Mouse (Mus musculus) bone marrow macrophage, adult 2 months (primary cell): ENCODE measurements around the gene Ctbp1. TPM values are rescaled to one million over a fixed set of nuclear protein-coding genes. Genes with fewer than 3 reads are reported as not detected.
A peak's percentile ranks its signal among the peaks of the same experiment; 100 is the strongest.

Experiments
- H3K27ac ChIP-seq: 2 replicates; pipeline ENCODE4 v1.5.1; 2012; ENCODE audit warnings: low read depth, low read length; ENCODE audit not compliant: insufficient read depth
- H3K4me1 ChIP-seq: 2 replicates; pipeline ENCODE4 v1.6.1; 2012; ENCODE audit warnings: low read length; ENCODE audit not compliant: control insufficient read depth, insufficient read depth
- H3K4me3 ChIP-seq: 2 replicates; pipeline ENCODE4 v1.5.1; 2012; ENCODE audit warnings: mild to moderate bottlenecking, low read length, moderate library complexity; ENCODE audit not compliant: insufficient read depth
- CTCF ChIP-seq: IDR thresholded peaks from 2 replicates; pipeline ENCODE4 v1.5.1; 2012; ENCODE audit warnings: low read depth, mild to moderate bottlenecking, low read length, moderate library complexity
- POLR2A ChIP-seq: IDR thresholded peaks from 2 replicates; pipeline ENCODE4 v1.6.1; 2012; ENCODE audit warnings: mild to moderate bottlenecking, low read depth, low read length, borderline replicate concordance
- polyA plus RNA-seq: library from polyadenylated mRNA; stranded (reverse); fragments of >200 nt; gene quantifications from 2 replicates; pipeline ENCODE4 v1.2.4, GENCODE M21; 2012; ENCODE audit not compliant: missing spikeins, insufficient read depth, insufficient read length

Ctbp1 gene
- 97.8 and 104 TPM in 2 replicates for polyA plus RNA-seq

DNA sequence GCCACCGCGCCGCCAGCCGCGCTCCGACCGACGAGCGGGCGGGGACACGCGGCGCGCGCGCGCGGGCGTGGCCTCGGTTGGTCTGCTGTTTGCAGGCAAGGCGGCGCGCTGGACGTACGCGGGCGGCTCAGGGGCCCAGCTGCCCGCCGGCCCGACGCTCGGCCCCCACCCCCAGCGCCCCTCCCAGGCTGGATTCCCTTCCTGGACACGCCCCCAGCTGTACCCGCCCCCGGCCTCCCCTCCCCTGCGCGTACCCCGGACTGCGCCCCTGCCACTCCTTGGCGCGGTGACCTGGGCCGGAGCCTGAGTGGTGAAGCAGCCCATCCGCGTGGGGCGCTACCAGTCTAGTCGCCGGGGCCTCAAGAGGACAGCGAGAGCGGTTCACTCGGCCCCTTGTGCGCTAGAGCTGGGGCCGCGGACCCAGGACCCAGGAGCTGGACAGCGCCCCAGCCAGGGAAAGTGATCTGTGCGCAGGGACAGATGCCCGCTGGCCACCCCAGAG, at the start of gene Ctbp1:
Gene Ctbp1 (minus strand): TSS at position 42 of the 502 bp plus-strand sequence.
- no peak for TF ChIP-seq CTCF
- peak within 1 kb of the TSS; percentile 81 for H3K4me3 ChIP-seq
- H3K27ac ChIP-seq = peak within 1 kb of the TSS; percentile 85
- peaks cover 17% of the 10 kb centered on the region for H3K4me1 ChIP-seq

GRCm38 (mm10) chr5:33324491-33324890, 49.7 kb upstream of the Ctbp1 start:
- no peak for TF ChIP-seq POLR2A
- TF ChIP-seq CTCF = no peak
- no peak overlapping the region for H3K27ac ChIP-seq
- no peak overlapping the region for H3K4me3 ChIP-seq

DNA sequence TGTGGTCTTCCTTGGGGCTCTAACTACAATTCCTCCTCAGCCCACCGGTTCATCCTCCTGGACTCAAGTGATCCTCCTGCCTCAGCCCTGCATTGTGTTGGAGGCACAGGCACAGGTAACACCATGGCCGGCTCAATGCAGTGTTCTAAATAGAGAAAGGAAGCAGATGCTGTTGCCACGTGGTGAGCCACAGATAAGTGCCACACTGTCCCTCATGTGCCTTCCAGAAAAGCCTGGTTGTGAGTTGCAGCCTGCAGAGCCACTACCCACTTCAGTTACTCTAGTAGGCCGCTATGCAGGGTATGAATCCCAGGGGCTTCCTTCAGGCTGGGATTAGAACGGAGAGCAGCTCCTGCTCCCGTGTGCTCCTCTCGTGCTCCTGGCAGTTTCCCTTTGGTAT, 37.4 kb upstream of the Ctbp1 start:
- TF ChIP-seq POLR2A = no peak
- no peak overlapping the region for H3K4me3 ChIP-seq

More at GRCm38 (mm10) chr5:33324491-33324890, 49.7 kb upstream of the Ctbp1 start:
- no peaks in the 10 kb centered on the region for H3K4me1 ChIP-seq

GRCm38 (mm10) chr5:33310704-33311462, 36.1 kb upstream of the Ctbp1 start:
- TF ChIP-seq CTCF (no peak), POLR2A (no peak)
- H3K4me1 ChIP-seq = no peaks in the 10 kb centered on the region
- H3K4me3 ChIP-seq = no peak overlapping the region
- H3K27ac ChIP-seq = no peak overlapping the region

More for the DNA sequence above, 37.4 kb upstream of the Ctbp1 start:
- H3K4me1 ChIP-seq = no peaks in the 10 kb centered on the region
- no peak overlapping the region for H3K27ac ChIP-seq

DNA sequence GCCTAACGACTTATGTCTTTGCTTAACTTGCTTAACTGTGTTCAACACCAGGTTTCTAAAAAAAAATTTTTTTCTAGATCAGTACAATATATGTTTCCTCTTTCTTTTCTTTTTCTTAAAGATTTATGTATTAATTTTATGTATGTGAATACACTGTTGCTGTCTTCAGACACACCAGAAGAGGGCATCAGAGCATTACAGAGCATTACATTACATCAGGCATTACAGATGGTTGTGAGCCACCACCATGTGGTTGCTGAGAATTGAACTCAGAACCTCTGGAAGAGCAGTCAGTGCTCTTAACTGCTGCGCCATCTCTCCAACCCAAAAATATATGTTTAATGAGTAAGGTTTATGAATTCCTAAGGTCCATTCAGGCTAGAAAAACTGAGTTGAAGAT, 27.0 kb upstream of the Ctbp1 start:
- no peak for TF ChIP-seq POLR2A
- no peak for TF ChIP-seq CTCF
- no peaks in the 10 kb centered on the region for H3K4me1 ChIP-seq
- H3K4me3 ChIP-seq = no peak overlapping the region
- H3K27ac ChIP-seq = no peak overlapping the region

DNA sequence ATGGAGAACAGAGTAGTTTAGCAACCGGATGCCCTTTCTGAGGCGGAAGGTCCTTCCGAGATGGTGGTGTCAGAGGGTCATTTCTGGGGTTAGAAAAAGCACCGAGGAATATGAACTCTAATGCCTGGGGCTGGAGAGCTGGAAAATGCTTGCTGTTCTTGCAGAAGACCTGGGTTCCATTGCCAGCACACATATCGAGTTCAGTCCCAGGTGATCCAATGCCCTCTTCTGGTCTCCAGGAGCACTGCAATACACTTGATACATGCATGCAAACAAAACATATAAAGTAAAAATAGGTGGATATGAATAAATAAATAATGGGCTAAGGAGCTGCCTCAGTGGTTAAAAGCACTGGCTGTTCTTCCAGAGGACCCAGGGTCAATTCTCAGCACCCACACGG, 22.4 kb upstream of the Ctbp1 start:
- no peak overlapping the region for H3K4me3 ChIP-seq
- peak; percentile 51 for TF ChIP-seq CTCF
- TF ChIP-seq POLR2A = no peak
- no peaks in the 10 kb centered on the region for H3K4me1 ChIP-seq
- no peak overlapping the region for H3K27ac ChIP-seq

DNA sequence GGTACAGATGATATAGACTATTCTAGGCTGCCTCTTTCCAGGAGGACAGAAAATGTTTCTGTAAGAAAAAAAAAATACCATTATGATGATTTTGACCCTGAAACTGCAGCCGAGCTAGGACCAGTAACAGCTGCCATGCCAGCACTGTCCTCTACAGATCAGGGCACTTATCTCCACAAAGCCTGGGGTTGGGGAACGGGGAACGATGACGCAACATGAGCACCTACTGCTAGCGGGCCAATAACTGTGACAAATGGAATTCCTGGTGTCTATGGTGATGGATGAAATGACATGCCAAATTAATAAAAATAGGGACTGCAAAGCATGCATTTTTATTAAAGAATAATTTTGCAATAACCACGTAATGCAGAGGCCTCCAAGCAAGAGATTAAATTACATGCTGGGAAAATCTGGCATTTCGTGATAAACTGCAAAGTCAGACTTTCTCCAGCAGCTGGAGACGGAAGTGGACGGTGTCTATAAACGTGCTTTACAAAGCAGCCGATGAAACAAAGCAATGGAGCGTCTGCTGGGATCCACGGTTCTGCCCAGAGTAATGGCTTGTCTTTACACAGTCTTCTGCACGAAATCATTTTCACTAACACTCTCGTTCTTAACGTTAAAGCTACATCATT, 19.1 kb upstream of the Ctbp1 start:
- no peaks in the 10 kb centered on the region for H3K4me1 ChIP-seq
- TF ChIP-seq POLR2A = no peak
- H3K4me3 ChIP-seq = no peak overlapping the region
- no peak overlapping the region for H3K27ac ChIP-seq

DNA sequence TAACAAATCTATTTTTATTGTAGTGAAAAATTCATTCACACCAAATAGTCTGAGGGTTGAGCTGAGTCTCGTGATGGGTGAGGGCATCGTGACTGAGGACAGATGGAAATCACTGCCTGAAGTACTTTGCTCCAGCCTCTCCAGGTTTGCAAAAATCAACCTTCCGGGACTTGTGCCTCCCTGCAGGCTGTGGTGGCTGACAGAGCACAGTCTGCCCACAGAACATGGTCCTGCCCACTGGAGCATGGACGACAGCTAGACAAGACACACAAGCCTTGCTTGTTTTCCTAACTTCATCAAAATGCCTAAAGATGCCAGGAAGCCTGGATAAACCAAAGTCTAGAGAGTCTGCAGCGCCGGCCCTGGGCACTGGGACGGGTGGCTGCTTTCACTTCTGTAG, 9.2 kb upstream of the Ctbp1 start:
- Histone ChIP-seq H3K4me3 (no peak overlapping the region), H3K4me1 (no peaks in the 10 kb centered on the region), H3K27ac (no peak overlapping the region)
- TF ChIP-seq POLR2A (no peak), CTCF (no peak)

DNA sequence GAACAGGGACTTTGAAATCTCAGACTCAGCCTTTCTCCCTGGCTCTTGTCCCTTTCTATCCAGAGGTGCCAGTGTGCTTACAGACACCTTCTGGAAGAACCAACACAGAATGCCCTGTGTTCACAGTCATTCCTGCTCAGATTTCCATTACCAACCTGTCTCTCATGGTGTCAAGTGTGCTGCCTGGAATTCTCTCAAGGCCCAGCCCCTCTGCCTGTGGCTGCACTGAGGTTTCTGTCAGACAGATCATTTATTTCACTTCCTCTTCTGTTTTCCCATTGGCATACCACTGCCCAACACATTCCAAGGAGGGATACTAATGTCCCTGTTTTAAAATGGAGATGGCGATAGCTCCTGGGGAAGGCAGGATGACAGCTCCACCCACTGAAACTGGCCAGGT, 6.6 kb upstream of the Ctbp1 start:
- H3K27ac ChIP-seq = no peak overlapping the region
- H3K4me1 ChIP-seq = no peaks in the 10 kb centered on the region
- no peak for TF ChIP-seq CTCF
- no peak for TF ChIP-seq POLR2A
- H3K4me3 ChIP-seq = no peak overlapping the region

- no peak for TF ChIP-seq POLR2A
- no peak for TF ChIP-seq CTCF
- Histone ChIP-seq H3K27ac (no peak overlapping the region), H3K4me3 (no peak overlapping the region), H3K4me1 (no peaks in the 10 kb centered on the region)
These were observed 4.2 kb upstream of the Ctbp1 start for GRCm38 (mm10) chr5:33278950-33279349.

DNA sequence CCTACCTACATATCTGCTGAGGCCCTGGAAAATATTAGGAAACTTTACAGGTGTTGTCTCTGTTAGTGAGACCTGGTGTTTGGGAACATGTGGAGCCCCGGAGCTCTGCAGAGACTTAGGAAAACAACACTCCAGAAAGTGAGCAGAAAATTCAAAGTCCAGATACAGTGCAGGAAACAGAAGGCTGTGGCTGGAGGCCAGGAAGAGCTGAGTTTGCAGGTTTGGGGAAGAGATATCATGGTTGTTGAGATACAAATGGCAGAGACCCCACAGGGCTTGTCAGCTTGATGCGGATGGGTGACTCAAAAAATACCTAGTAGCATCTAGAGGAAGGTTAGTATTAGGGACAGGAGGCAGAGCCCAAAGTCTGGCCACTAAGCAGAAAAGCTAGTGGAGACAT, 2.5 kb upstream of the Ctbp1 start:
- H3K4me1 ChIP-seq = peaks cover 10% of the 10 kb centered on the region
- TF ChIP-seq CTCF = no peak
- TF ChIP-seq POLR2A = no peak
- no peak overlapping the region for H3K27ac ChIP-seq
- H3K4me3 ChIP-seq = no peak overlapping the region
